Mouse (Mus musculus) limb, embryonic 13.5 days (tissue): Measurements from ENCODE around the gene Samd4b. TPM values are rescaled to one million over a fixed set of nuclear protein-coding genes. Genes with fewer than 3 reads are reported as not detected.

ENCODE experiments used
- ATAC-seq: fragments of 200-750 bp; cut with Nextera tagmentation; 2 replicates; pipeline ENCODE4 v1.8.0; 2017; ENCODE audit warnings: low read depth, moderate number of reproducible peaks, moderate TSS enrichment; ENCODE audit not compliant: low FRiP score
- H3K27ac ChIP-seq: fragments of 300-500 bp; sonication (generic); 2 replicates; pipeline ENCODE4 v1.5.1; 2015; ENCODE audit warnings: inconsistent platforms, mild to moderate bottlenecking, moderate library complexity
- H3K27me3 ChIP-seq: fragments of 300-500 bp; sonication (generic); 2 replicates; pipeline ENCODE4 v1.6.1; 2015; ENCODE audit warnings: mild to moderate bottlenecking, inconsistent platforms
- H3K36me3 ChIP-seq: fragments of 300-500 bp; sonication (generic); 2 replicates; pipeline ENCODE4 v1.6.1; 2015; ENCODE audit warnings: inconsistent platforms, mild to moderate bottlenecking, moderate library complexity
- H3K4me1 ChIP-seq: fragments of 300-500 bp; sonication (generic); 2 replicates; pipeline ENCODE4 v1.6.1; 2015; ENCODE audit warnings: inconsistent platforms
- H3K4me2 ChIP-seq: fragments of 300-500 bp; sonication (generic); replicated peaks from 2 replicates; pipeline ENCODE4 v1.6.1; 2015; ENCODE audit warnings: inconsistent platforms, mild to moderate bottlenecking, moderate library complexity
- H3K4me3 ChIP-seq: fragments of 300-500 bp; sonication (generic); 2 replicates; pipeline ENCODE4 v1.5.1; 2015; ENCODE audit warnings: moderate library complexity, mild to moderate bottlenecking, inconsistent platforms
- H3K9ac ChIP-seq: fragments of 300-500 bp; sonication (generic); 2 replicates; pipeline ENCODE4 v1.6.1; 2015; ENCODE audit warnings: mild to moderate bottlenecking, inconsistent platforms
- H3K9me3 ChIP-seq: fragments of 300-500 bp; sonication (generic); 2 replicates; pipeline ENCODE4 v1.6.1; 2016; ENCODE audit warnings: inconsistent platforms
- WGBS: fragments of 180-500 bp; shearing (Covaris S2); methylation state at CpG from one replicate; pipeline ENCODE4 v1.1.7; 2015; 5-methylcytosine and 5-hydroxymethylcytosine counted together
- polyA plus RNA-seq: library from polyadenylated mRNA; unstranded; fragments of >200 nt; fragmentation: Nextera tagmentation; extraction: Ambion mirVana; gene quantifications from 2 replicates; pipeline ENCODE4 v1.2.1, GENCODE M21; 2015

Gene Samd4b
- polyA plus RNA-seq, 1 experiment from 2014 or later, result 31.7 TPM

DNA sequence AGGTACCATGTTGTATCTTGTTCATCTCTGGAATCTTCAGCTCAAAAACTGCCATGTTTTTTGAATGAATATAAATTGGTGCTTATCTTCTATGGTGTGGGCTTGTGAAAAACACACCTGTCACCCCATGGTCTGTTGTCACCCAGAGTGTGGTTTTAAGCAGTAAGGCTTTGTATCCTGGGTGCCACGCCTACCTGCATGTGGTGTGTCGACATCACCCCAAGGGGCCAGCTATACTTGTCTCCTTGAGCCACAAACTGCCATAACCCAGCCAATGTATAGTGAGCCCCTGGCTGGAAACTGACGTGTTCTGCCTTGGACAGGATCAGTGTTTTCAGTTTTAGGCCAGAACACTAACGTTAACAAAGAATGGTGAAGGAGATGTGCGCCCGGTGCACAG lies 213.8 kb downstream of the Samd4b start:
- ATAC-seq, result no peak
- Histone ChIP-seq H3K36me3 (peaks cover 35% of the 10 kb centered on the region), H3K4me3 (no peak overlapping the region), H3K9me3 (no peaks in the 10 kb centered on the region), H3K27ac (no peak overlapping the region), H3K4me1 (peaks cover 51% of the 10 kb centered on the region), H3K9ac (0 out of 2 replicates have a peak overlapping the region, but pooled peaks have one; percentile 35), H3K27me3 (no peaks in the 10 kb centered on the region), H3K4me2 (no peak overlapping the region)
- WGBS, result 87% methylated on average over 6 of the region's 6 CpGs

DNA sequence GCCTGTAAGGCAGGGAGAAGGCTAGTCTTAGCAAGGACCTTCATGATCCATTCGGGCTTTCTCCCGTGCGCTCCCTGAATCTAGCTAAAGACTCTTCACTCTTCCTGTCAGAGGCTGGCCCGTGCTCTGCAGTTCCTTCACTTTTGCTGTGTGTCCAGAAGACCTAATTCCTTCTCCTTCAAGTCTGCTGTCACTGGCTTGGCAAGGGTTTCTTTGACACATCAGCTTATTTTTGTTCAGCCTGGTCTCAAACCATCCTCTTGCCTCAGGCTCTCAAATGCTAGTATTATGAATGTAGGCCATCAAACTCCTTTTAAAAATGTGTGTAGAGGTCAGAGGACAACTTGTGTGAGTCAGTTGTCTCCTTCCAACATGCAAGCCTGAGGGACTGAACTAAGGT lies 214.3 kb downstream of the Samd4b start:
- 79% methylated on average over 4 of the region's 4 CpGs for WGBS
- ATAC-seq, result no peak
- Histone ChIP-seq H3K9me3 (no peaks in the 10 kb centered on the region), H3K9ac (no peak overlapping the region), H3K36me3 (peaks cover 29% of the 10 kb centered on the region), H3K27ac (no peak overlapping the region; the same call in 1 of the 2 replicates), H3K4me3 (no peak overlapping the region), H3K27me3 (no peaks in the 10 kb centered on the region), H3K4me1 (peaks cover 51% of the 10 kb centered on the region), H3K4me2 (no peak overlapping the region)

DNA sequence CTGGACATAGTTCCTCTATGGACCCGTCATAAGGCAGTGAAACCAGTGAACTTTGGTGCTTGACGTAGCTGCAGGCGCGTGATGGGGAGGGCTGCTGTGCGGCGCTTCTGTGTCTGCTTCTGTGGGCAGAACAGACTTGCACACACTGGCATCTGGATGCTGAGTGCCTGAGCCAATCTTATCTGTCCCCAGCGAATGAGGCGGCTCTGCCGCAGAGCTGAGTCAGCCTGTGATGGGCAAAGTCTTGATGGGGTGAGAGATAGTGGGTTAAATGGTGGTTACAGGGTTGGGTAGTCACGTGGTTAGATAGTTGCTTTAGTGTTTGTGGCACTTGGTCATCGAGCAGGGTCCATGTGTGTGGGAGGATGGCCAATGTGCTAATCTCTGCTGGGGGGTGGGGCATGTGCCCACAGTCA lies 215.0 kb downstream of the Samd4b start:
- Histone ChIP-seq H3K4me1 (peaks cover 57% of the 10 kb centered on the region), H3K27me3 (no peaks in the 10 kb centered on the region), H3K36me3 (peaks cover 25% of the 10 kb centered on the region), H3K27ac (peak overlapping the region; percentile 97), H3K4me2 (peak overlapping the region; percentile 75), H3K4me3 (no peak overlapping the region), H3K9me3 (no peaks in the 10 kb centered on the region), H3K9ac (peak overlapping the region; percentile 13; the same call in 1 of the 2 replicates)
- WGBS, result 69% methylated on average over 11 of the region's 11 CpGs
- no peak for ATAC-seq

DNA sequence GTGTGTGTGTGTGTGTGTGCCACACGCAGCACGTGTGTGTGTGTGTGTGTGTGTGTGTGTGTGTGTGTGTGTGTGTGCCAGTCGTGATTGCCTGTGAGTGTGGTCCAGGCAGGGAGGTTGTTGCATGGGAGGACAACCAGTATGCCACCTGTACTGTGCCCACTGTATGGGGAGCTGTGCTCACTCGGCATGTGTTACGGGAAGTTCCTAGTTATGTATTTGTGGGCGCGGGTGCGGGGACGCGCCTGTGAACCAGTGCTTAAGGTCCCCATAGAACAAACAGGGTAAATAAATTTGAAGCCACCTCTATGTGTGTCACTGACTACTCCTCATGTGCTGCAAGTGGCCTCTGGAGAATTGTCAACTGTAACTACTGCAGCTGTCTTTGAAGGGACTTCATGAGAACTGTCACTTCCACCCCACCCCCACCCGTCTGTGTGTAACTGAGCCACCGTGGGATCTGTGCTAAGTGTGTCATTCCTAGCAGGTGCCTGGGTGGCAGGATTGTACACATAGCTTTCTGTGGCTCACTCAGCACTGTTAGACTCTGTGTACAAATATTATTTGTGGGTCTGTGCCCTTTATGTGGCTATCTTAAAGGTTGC lies 215.5 kb downstream of the Samd4b start:
- ATAC-seq, result no peak
- H3K27ac ChIP-seq, result peak overlapping the region; percentile 97
- peaks cover 62% of the 10 kb centered on the region for H3K4me1 ChIP-seq
- peak overlapping the region; percentile 75 for H3K4me2 ChIP-seq
- no peaks in the 10 kb centered on the region for H3K9me3 ChIP-seq
- 49% methylated on average over 10 of the region's 12 CpGs for WGBS
- peak overlapping the region; percentile 45; the same call in 1 of the 2 replicates for H3K9ac ChIP-seq
- H3K4me3 ChIP-seq, result peak overlapping the region; percentile 40
- no peaks in the 10 kb centered on the region for H3K27me3 ChIP-seq
- peaks cover 25% of the 10 kb centered on the region for H3K36me3 ChIP-seq

DNA sequence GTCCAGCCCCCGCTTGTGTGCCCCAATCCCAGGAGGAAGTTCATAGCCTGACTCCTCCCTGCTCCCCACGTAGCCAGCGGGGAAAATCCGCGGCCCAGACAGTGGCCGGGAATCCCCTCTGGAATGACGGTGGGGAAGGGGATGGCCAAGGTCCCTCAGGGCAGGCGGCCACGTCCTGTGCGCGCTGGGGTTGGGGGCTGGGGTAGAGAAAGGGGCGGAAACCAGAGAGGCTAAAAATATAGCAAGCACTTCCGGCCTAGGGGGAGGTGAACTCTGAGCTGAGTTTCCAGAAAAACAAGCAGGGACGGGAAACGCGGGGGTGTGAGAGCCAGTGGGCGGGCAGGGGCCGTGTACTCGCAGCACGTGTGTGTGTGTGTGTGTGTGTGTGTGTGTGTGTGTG lies 216.0 kb downstream of the Samd4b start:
- H3K27ac ChIP-seq, result peak overlapping the region; percentile 97
- peak overlapping the region; percentile 65 for H3K9ac ChIP-seq
- peak overlapping the region; percentile 75 for H3K4me2 ChIP-seq
- peaks cover 67% of the 10 kb centered on the region for H3K4me1 ChIP-seq
- under 1% methylated on average over 19 of the region's 20 CpGs for WGBS
- ATAC-seq, result peak; percentile 58
- H3K27me3 ChIP-seq, result no peaks in the 10 kb centered on the region
- H3K36me3 ChIP-seq, result peaks cover 24% of the 10 kb centered on the region
- no peaks in the 10 kb centered on the region for H3K9me3 ChIP-seq
- H3K4me3 ChIP-seq, result peak overlapping the region; percentile 40

DNA sequence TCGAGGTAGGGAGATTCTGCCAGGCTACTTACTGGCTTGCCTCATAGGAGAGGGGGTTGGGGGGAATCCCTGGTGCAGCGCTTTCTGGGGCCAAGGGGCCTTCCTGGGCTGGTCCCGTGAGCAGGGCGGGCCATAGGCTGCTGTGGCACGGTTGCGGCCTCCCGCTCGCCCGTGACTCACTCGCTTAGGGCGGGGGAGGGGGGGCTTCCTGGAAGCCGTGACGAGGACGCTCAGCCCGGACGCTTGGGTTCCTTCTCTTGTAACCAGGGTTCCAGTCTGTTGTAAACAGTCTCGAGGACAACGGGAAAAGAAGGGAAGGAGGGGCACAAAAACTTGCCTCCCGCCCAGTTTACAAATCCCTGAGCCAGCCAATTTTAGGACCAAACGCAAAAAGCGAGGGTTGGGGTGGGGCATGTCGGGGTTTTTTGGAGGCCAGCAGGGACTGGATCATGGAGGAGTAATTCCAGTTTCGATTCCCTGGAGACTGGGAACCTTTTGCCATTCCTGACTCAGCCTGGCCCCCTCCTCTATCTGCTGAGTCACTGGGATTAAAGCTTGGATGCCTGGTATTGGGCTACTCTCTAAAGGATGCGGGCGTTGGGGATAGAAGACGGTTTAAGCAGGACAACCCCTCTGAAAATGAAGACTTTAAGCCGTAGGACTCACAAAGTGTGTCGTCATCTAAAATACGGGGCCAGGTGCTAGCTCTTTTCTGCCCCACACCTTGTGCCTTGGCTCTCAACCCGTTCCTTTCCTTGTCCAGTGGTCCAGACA lies 216.7 kb downstream of the Samd4b start:
- H3K4me3 ChIP-seq, result peak overlapping the region; percentile 40
- no peaks in the 10 kb centered on the region for H3K27me3 ChIP-seq
- peak; percentile 4; the same call in 1 of the 2 replicates for ATAC-seq
- H3K9me3 ChIP-seq, result no peaks in the 10 kb centered on the region
- H3K9ac ChIP-seq, result peak overlapping the region; percentile 65
- peaks cover 69% of the 10 kb centered on the region for H3K4me1 ChIP-seq
- H3K4me2 ChIP-seq, result peak overlapping the region; percentile 75
- 5% methylated on average over 30 of the region's 30 CpGs for WGBS
- peak overlapping the region; percentile 97 for H3K27ac ChIP-seq
- peaks cover 20% of the 10 kb centered on the region for H3K36me3 ChIP-seq

DNA sequence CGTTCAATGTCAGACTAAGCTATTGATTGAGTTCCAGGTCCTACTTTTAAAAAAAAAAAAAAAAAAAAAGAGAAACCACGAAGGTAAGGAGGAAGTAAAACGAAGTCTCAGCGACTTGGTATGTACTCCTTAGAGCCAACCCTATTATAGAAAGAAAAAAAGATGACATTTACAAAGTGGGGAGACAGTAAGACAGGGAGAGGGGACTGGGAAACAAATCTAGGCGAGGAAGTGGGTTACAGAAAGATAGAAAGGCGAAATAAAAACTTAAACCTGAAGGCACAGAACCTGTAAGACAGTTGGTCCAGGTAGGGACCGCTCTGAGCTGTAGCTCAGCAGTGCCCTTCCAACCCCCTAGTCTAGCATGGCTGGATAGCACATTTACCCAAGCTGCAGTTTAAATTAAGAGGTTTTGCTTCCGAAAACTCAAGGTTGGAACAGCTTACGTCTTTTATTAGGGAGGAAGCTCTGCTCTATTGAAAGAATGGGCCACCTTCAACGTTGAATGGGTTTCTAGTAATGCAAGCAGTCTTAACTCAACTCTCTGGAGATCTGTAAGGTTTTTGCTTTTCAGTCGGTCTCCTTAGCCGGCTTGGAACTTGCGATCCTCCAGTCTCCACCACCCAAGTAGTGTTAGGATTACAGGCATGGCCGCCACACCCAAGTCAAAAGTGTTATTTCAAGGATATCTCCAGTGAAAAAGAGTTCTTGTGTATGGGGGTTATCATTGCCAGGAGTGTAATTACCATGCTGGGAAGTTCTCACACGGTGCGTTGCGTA lies 217.5 kb downstream of the Samd4b start, which contains the start of gene Zfp36:
Gene Zfp36, minus strand, starts transcription at position 17 of the 780 bp plus-strand sequence.
- Histone ChIP-seq H3K9ac (peak within 1 kb of the TSS; percentile 91), H3K27me3 (no peaks in the 10 kb centered on the region), H3K9me3 (no peaks in the 10 kb centered on the region), H3K4me1 (peaks cover 71% of the 10 kb centered on the region), H3K4me2 (peak within 1 kb of the TSS; percentile 95), H3K27ac (peak within 1 kb of the TSS; percentile 97), H3K4me3 (peak within 1 kb of the TSS; percentile 77), H3K36me3 (peaks cover 13% of the 10 kb centered on the region)
- 44% methylated on average over 17 of the region's 17 CpGs for WGBS
- no peak for ATAC-seq

DNA sequence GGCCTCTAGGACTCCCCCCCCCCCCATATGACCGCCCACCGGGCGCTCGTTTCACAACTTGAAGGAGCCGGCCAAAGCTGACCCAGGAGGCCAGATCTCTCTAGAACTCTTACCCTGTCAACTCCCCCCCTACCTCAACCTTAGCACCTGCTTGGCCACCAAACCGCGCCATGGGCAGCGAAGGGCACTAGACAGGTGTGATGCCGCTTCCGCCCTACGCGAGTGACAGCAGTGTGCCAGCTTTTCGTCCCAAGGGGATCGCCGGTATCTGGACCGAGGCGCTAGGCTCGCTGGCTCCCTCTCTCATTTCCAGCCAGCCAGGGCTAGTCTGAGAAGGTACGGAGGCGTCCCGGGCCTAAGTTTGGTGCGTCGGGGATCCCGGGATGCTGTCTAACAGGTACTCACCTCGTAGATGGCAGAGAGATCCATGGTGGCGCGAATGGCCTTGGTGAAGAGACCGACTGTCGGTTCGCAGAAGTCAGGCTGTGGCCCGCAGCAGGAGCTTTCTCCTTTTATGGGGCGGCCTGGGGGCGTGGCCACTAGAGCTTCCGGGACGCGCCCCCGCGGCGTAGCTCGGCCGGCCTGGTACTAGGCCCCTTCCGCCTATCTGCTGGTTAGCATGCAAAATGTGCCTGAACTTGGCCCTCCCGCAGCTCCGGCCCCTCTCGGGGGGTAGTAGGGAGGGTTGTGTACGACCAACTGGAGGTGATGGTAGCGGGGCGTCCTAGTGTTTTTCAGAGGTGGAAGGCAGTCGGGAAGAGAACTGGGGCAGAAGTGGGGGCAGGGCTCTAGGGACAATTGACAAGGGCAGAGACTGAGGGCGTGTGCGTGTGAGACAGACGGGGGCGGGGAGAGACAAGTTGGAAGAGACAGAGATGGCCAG lies 218.9 kb downstream of the Samd4b start:
- H3K4me2 ChIP-seq, result peak overlapping the region; percentile 95
- peaks cover 81% of the 10 kb centered on the region for H3K4me1 ChIP-seq
- H3K27me3 ChIP-seq, result no peaks in the 10 kb centered on the region
- H3K9me3 ChIP-seq, result no peaks in the 10 kb centered on the region
- peaks cover 10% of the 10 kb centered on the region for H3K36me3 ChIP-seq
- WGBS, result 2% methylated on average over 53 of the region's 53 CpGs
- H3K9ac ChIP-seq, result peak overlapping the region; percentile 91
- peak overlapping the region; percentile 87 for H3K27ac ChIP-seq
- peak overlapping the region; percentile 77 for H3K4me3 ChIP-seq
- peak; percentile 55 for ATAC-seq

DNA sequence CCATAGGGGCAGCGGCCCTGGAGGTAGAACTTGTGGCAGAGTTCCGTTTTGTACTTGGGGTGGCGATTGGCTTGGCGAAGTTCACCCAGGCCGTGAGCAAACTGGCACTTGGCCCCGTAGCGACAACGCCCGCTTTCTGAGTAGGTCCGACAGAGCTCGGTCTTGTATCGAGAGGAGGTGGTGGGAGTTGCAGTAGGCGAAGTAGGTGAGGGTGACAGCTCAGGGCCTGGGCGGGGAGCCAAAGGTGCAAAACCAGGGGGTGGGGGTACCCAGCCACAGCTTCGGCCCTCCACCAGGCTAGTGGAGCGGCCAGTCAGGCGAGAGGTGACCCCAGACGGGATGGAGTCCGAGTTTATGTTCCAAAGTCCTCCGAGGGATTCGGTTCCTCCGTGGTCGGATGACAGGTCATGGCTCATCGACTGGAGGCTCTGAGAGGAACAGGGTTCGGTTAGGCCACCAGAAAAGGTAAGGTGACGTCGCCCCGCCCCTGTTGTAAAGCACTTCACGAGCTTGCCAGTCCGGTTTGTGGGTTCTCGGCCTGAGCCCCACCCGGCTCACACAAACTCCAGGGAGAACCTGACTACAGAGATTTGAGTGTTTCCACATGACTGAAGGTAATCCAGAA lies 219.8 kb downstream of the Samd4b start:
- no peak for ATAC-seq
- Histone ChIP-seq H3K4me2 (peak overlapping the region; percentile 95), H3K36me3 (peaks cover 10% of the 10 kb centered on the region), H3K4me1 (peaks cover 80% of the 10 kb centered on the region), H3K9me3 (no peaks in the 10 kb centered on the region), H3K27ac (peak overlapping the region; percentile 87), H3K9ac (peak overlapping the region; percentile 91), H3K27me3 (no peaks in the 10 kb centered on the region), H3K4me3 (peak overlapping the region; percentile 77)
- 35% methylated on average over 32 of the region's 32 CpGs for WGBS

DNA sequence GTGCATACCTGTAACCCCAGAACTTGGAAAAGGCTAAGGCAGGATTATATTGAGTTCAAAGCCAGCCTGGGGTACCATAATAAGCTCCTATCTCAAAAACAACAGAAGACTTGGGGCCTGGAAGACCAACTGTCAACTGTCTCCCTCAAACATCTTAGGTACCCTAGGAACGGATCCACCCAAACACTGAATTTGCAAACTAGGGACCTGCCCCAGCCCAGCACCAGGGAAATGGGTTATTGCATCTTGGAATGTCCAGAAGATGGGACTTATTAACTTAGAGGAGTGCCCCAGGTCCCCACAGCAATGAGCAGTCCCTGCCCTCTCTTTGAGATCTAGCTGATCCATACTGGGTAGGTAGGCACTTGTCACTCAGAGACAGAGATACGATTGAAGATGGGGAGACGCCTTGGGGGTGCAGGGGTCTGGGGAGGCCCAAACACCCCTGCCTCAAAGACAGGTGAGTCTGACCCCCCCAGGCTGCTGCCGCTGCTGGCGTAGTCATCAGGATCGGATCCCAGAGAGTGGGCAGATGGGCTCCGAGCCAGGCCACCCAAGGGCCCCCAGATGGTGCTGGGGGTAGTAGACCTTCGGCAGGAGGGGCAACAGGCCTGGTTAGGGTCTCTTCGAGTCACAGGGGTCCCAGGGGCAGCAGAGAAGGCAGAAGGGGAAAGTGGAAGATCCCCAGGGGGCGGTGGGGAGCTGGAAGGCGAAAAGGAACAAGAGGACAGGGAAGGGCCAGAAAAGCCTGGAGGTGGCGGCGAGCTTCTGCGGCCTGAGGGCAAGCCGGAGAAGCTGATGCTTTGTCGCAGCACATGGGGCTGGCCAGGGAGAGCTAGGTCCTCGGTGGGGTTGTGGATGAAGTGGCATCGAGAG lies 220.5 kb downstream of the Samd4b start:
- ATAC-seq, result no peak
- Histone ChIP-seq H3K4me3 (peak overlapping the region; percentile 77), H3K4me2 (peak overlapping the region; percentile 95), H3K27ac (peak overlapping the region; percentile 22; the same call in 1 of the 2 replicates), H3K27me3 (no peaks in the 10 kb centered on the region), H3K4me1 (peaks cover 73% of the 10 kb centered on the region), H3K36me3 (peaks cover 10% of the 10 kb centered on the region), H3K9ac (peak overlapping the region; percentile 91), H3K9me3 (no peaks in the 10 kb centered on the region)
- WGBS, result 73% methylated on average over 18 of the region's 18 CpGs
